Mouse (Mus musculus): ENCODE measurements around the gene Col8a1. TPM values are rescaled to one million over a fixed set of nuclear protein-coding genes. Genes with fewer than 3 reads are reported as not detected.

Gene Col8a1
- polyA plus RNA-seq, 1 experiment, result 0.87 TPM

GRCm38 (mm10) chr16:57669348-57669747 lies 85.2 kb downstream of the Col8a1 start:
- no peak overlapping the region for H3K27ac ChIP-seq (ENCODE audit: insufficient read depth, low read length)
- no peak overlapping the region for H3K4me3 ChIP-seq (replicated peaks; ENCODE audit: insufficient read depth, low read depth, low read length)
- H3K27me3 ChIP-seq (ENCODE audit: control insufficient read depth, insufficient read depth, low read length), result no peaks in the 10 kb centered on the region; the same call in 1 of the 2 replicates
- TF ChIP-seq POLR2A (IDR thresholded peaks at IDR 0.05; ENCODE audit: borderline replicate concordance, insufficient read depth, low read length), result no peak
- TF ChIP-seq CTCF (IDR thresholded peaks at IDR 0.05; ENCODE audit: borderline replicate concordance, insufficient read depth, low read depth, low read length), result peak; percentile 42; the same call in 1 of the 2 replicates
- no peaks in the 10 kb centered on the region for H3K4me1 ChIP-seq (ENCODE audit: control insufficient read depth, insufficient read depth, low read length)
- 14% methylated on average over 3 of the region's 3 CpGs for WGBS
- DNase-seq, result peak; percentile 5 to 7

GRCm38 (mm10) chr16:57662661-57663060 lies 91.9 kb downstream of the Col8a1 start:
- H3K27me3 ChIP-seq (ENCODE audit: control insufficient read depth, insufficient read depth, low read length), result no peaks in the 10 kb centered on the region; the same call in 1 of the 2 replicates
- 72% methylated on average over 3 of the region's 3 CpGs for WGBS
- H3K27ac ChIP-seq (ENCODE audit: insufficient read depth, low read length), result no peak overlapping the region
- H3K4me3 ChIP-seq (replicated peaks; ENCODE audit: insufficient read depth, low read depth, low read length), result no peak overlapping the region
- TF ChIP-seq POLR2A (IDR thresholded peaks at IDR 0.05; ENCODE audit: borderline replicate concordance, insufficient read depth, low read length) (no peak), CTCF (IDR thresholded peaks at IDR 0.05; ENCODE audit: borderline replicate concordance, insufficient read depth, low read depth, low read length) (no peak)
- H3K4me1 ChIP-seq (ENCODE audit: control insufficient read depth, insufficient read depth, low read length), result no peaks in the 10 kb centered on the region
- no peak for DNase-seq

- H3K27me3 ChIP-seq (ENCODE audit: control insufficient read depth, insufficient read depth, low read length), result no peaks in the 10 kb centered on the region
- TF ChIP-seq CTCF (IDR thresholded peaks at IDR 0.05; ENCODE audit: borderline replicate concordance, insufficient read depth, low read depth, low read length) (no peak), POLR2A (IDR thresholded peaks at IDR 0.05; ENCODE audit: borderline replicate concordance, insufficient read depth, low read length) (no peak)
- WGBS, result 13% methylated on average over 2 of the region's 2 CpGs
These were observed 104.6 kb downstream of the Col8a1 start for GRCm38 (mm10) chr16:57649888-57650287.

GRCm38 (mm10) chr16:57641346-57641885 lies 113.1 kb downstream of the Col8a1 start:
- Histone ChIP-seq H3K27me3 (ENCODE audit: control insufficient read depth, insufficient read depth, low read length) (no peaks in the 10 kb centered on the region), H3K27ac (ENCODE audit: insufficient read depth, low read length) (no peak overlapping the region), H3K4me3 (replicated peaks; ENCODE audit: insufficient read depth, low read depth, low read length) (no peak overlapping the region), H3K4me1 (ENCODE audit: control insufficient read depth, insufficient read depth, low read length) (no peaks in the 10 kb centered on the region)
- TF ChIP-seq POLR2A (IDR thresholded peaks at IDR 0.05; ENCODE audit: borderline replicate concordance, insufficient read depth, low read length), result no peak
- no peak for DNase-seq
- 85% methylated on average over 10 of the region's 10 CpGs for WGBS

More at GRCm38 (mm10) chr16:57649888-57650287, 104.6 kb downstream of the Col8a1 start:
- H3K4me1 ChIP-seq (ENCODE audit: control insufficient read depth, insufficient read depth, low read length), result no peaks in the 10 kb centered on the region
- H3K4me3 ChIP-seq (replicated peaks; ENCODE audit: insufficient read depth, low read depth, low read length), result no peak overlapping the region
- H3K27ac ChIP-seq (ENCODE audit: insufficient read depth, low read length), result no peak overlapping the region
- no peak for DNase-seq

- no peaks in the 10 kb centered on the region for H3K27me3 ChIP-seq (ENCODE audit: control insufficient read depth, insufficient read depth, low read length)
- WGBS, result 74% methylated on average over 5 of the region's 5 CpGs
- no peak overlapping the region for H3K27ac ChIP-seq (ENCODE audit: insufficient read depth, low read length)
- no peak for DNase-seq
- no peaks in the 10 kb centered on the region for H3K4me1 ChIP-seq (ENCODE audit: control insufficient read depth, insufficient read depth, low read length)
- no peak for TF ChIP-seq CTCF (IDR thresholded peaks at IDR 0.05; ENCODE audit: borderline replicate concordance, insufficient read depth, low read depth, low read length)
- no peak for TF ChIP-seq POLR2A (IDR thresholded peaks at IDR 0.05; ENCODE audit: borderline replicate concordance, insufficient read depth, low read length)
- no peak overlapping the region for H3K4me3 ChIP-seq (replicated peaks; ENCODE audit: insufficient read depth, low read depth, low read length)
These were observed 119.8 kb downstream of the Col8a1 start for GRCm38 (mm10) chr16:57634766-57635165.

GRCm38 (mm10) chr16:57634191-57634590 lies 120.3 kb downstream of the Col8a1 start:
- no peak overlapping the region for H3K4me3 ChIP-seq (replicated peaks; ENCODE audit: insufficient read depth, low read depth, low read length)
- no peaks in the 10 kb centered on the region for H3K27me3 ChIP-seq (ENCODE audit: control insufficient read depth, insufficient read depth, low read length)
- H3K4me1 ChIP-seq (ENCODE audit: control insufficient read depth, insufficient read depth, low read length), result no peaks in the 10 kb centered on the region
- WGBS, result 11% methylated on average over 6 of the region's 6 CpGs
- H3K27ac ChIP-seq (ENCODE audit: insufficient read depth, low read length), result no peak overlapping the region
- TF ChIP-seq POLR2A (IDR thresholded peaks at IDR 0.05; ENCODE audit: borderline replicate concordance, insufficient read depth, low read length), result no peak
- peak; percentile 78 for TF ChIP-seq CTCF (IDR thresholded peaks at IDR 0.05; ENCODE audit: borderline replicate concordance, insufficient read depth, low read depth, low read length)
- DNase-seq, result peak; percentile 42 to 52

GRCm38 (mm10) chr16:57611768-57612167 lies 142.8 kb downstream of the Col8a1 start:
- TF ChIP-seq CTCF (IDR thresholded peaks at IDR 0.05; ENCODE audit: borderline replicate concordance, insufficient read depth, low read depth, low read length), result peak; percentile 59; the same call in 1 of the 2 replicates
- no peak for TF ChIP-seq POLR2A (IDR thresholded peaks at IDR 0.05; ENCODE audit: borderline replicate concordance, insufficient read depth, low read length)
- no peak overlapping the region for H3K27ac ChIP-seq (ENCODE audit: insufficient read depth, low read length)
- H3K4me1 ChIP-seq (ENCODE audit: control insufficient read depth, insufficient read depth, low read length), result no peaks in the 10 kb centered on the region
- peak in 1 of 2 experiments; percentile 14 for DNase-seq
- no peak overlapping the region for H3K4me3 ChIP-seq (replicated peaks; ENCODE audit: insufficient read depth, low read depth, low read length)
- no peaks in the 10 kb centered on the region for H3K27me3 ChIP-seq (ENCODE audit: control insufficient read depth, insufficient read depth, low read length)
- WGBS, result 5% methylated on average over 1 of the region's 1 CpGs

GRCm38 (mm10) chr16:57606444-57607227 lies 147.9 kb downstream of the Col8a1 start, which contains the start of gene Cmss1:
Gene Cmss1, minus strand, starts transcription at chr16:57606864.
- under 1% methylated on average over 64 of the region's 64 CpGs for WGBS
- no peaks in the 10 kb centered on the region for H3K27me3 ChIP-seq (ENCODE audit: control insufficient read depth, insufficient read depth, low read length)
- H3K4me1 ChIP-seq (ENCODE audit: control insufficient read depth, insufficient read depth, low read length), result no peaks in the 10 kb centered on the region
- DNase-seq, result peak; percentile 71 to 82
- H3K27ac ChIP-seq (ENCODE audit: insufficient read depth, low read length), result no peak within 1 kb of the TSS
- TF ChIP-seq POLR2A (IDR thresholded peaks at IDR 0.05; ENCODE audit: borderline replicate concordance, insufficient read depth, low read length), result peak; percentile 22; the same call in 1 of the 2 replicates
- no peak for TF ChIP-seq CTCF (IDR thresholded peaks at IDR 0.05; ENCODE audit: borderline replicate concordance, insufficient read depth, low read depth, low read length)
- peak within 1 kb of the TSS; percentile 61 for H3K4me3 ChIP-seq (replicated peaks; ENCODE audit: insufficient read depth, low read depth, low read length)
